Mouse (Mus musculus): ENCODE data around the gene Fem1a.

Fem1a gene

DNA sequence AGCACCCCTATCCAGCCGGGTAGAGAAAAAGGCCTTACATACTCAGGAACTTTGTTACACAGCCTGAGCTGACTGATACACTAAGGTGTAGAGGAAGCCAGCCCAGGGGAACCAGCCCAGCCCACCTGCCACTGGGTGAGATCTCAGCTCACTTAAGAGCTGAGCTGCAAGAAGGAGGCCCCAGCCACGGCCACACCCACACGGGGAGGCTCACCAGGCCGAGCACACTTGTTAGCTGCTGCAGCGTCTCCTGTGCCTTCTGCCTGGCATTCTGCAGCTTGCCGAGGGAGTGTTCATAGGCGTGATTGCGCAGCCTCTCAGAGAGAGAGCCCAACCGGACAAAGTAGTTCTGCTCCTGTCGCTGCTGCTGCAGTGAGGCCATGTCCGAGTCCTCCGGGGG lies 24.6 kb downstream of the Fem1a start:
- no peak for DNase-seq

DNA sequence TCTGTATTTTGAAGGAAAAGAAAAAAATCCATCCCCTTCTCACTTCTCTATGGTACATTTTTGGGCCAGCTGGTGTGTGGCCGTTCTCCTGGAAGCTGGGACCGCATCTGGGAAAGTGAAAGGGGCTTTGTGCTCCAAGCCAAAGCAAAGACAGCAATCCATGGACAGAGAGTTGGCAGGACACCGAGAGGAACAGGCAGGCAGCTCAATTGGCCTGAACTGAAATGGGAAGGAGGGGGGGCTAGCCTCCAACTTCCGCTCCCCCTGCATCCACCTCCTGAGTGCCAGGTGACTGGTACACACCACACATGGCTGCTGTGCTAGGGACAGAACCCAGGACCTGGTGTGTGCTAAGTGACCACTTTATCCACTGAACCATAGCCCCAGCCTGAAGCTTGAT lies 26.2 kb downstream of the Fem1a start:
- no peak for DNase-seq

DNA sequence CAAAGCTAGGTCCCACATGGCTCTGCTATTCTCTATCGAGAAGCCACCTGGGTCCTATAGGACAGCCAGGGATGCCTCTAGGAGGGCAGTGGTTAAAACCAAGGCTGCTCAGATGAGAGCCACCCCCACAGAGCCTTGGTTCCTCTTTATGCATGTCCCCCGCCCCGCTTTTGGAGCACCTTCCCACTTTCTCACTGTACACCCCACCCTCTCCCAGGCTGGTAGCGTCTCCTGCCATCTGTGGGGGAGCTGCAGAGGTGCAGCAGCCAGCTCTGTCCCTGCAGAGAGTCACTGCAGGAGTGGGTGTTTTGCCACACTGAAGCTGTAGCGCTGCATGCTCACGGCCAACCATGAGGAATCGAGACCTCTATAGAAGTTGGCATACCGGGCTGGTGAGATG lies 26.7 kb downstream of the Fem1a start:
- DNase-seq = no peak

DNA sequence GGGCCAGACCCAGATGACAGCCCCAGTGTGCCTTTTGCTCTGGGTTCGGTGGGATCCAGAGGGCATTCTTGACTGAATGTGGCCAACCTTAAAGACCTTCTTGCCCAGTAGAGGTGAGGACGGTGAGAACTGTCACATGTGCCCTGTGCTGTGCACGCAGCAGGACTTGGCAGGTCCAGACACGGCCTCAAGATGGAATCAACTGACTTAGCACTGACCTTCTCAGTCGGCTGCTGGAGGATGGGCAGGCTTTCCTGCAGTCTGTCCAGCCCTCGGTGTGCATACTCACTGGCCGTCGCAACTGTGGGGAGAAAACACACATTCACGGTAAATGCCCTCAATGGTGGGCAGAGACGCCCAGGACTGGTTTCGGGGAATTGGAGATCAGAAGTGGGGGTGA lies 29.4 kb downstream of the Fem1a start:
- DNase-seq = no peak

DNA sequence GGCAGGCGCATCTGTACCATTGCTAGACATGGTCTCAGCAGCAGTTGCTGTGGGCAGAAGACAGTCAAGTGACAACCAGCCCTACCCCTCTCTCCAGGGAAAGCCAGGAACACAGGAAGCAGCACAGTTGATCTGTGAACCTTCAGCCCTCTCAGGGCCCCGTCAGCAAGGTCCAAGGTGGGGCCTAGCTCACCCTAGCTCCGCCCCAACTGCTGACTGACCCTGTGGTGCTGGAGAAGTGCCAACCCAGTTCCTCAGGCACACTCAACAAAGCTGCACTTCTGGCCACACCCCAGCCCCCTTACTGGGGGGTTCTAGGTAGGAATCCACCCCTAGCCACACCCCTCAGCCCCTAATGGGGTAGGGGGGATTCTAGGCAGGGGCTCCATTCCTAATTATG lies 31.2 kb downstream of the Fem1a start:
- peak; percentile 62 for DNase-seq

DNA sequence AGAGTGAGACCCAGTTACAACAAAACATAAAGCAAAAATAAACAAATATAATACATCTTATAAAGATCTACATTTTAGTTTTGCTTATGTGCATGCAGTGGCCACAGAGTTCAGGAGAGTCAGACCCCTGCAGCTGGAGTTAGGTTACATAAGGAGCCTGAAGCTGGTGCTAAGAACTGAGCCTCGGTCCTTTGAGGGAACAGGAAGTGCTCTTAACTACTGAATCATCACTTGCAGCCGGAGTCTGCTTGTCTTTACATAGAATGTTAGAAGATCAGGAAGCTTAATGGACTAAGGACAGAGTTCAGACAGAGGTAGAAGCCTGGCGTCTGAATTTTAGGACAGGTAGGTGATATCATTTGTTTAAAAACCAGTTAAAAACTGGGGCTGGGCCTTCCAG lies 32.3 kb downstream of the Fem1a start:
- no peak for DNase-seq

DNA sequence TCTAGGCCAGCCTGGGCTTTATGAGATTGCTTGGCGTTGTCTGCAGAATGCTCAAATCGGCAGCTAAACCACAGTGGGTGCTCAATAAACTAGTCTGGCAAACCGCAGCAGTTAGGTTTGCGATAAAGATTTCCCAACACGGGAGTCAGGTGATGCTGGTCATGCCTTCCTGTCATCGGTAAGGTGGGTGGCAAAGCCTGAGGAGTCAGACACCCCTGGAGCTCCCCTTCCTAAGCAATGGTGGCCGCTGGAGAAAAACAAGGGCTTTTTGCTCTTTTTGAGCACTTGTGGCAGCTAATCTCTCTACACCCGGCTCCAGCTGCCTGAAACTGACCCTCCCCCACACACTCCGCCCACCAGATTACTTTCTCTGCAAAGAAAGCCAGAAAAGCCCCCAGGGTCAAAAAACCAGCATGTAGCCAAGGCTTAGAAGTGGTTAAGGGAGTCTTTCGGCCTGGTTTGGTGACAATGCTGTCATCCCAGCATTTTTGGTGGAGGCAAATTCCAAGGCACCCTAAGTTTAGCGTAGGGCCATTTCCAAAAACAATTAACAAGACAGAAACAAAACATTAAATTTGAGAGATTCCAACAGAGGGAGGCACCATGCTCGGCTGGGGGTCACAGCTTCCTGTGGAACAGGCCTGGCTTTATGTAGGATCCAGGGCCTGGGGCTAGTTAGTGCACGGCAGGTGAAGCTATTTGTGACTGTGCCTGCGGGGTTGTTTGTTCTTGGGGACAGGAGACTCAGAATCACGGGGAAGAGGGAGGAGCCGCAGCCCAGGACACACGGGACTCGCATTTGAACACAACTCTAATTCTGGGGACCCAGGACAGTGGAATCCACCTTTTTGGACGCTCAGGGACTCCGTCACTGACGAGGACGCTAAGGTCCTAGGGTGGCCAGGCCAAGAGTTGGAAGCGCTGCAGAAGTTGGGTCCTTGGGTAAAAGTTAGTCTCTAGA lies 33.0 kb downstream of the Fem1a start:
- DNase-seq = peak; percentile 53

DNA sequence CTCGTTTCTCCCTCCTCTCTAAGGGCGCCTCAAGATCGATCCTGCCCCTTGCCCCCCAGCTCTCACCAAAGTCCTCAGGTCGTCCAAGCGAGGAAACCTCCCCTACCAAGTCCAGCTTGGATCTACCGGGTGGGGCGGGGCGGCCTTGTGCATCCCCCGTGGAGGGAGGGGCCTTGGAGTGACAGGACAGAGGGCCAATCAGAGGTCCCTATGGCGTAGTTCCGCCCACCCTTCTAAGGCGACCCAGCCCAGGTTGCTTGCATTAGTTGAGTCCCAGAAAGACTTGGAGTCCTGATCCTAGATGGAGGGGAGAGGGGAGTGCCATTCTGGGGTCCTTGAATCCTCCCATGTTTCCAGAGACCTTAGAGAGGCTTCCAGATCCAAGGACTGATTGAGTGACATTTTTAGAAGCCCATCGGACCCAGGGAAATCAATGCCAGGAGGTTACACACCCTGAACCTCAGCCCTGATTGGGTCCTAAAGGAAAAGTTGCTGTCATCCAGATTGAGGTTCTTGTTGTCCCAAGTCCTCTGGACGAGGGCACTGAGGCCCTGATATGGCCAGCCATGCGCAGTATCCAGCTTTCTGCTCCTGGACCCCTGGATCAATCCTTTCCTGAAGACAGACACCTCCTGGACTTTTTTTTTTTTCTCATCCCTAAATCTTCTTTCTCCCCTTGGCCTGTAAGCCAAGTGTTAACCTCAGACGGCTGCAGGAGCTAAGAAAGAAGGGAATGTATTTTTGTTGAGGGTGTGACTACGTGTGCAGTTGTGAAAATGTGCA lies 34.0 kb downstream of the Fem1a start:
- peak; percentile 99 for DNase-seq

DNA sequence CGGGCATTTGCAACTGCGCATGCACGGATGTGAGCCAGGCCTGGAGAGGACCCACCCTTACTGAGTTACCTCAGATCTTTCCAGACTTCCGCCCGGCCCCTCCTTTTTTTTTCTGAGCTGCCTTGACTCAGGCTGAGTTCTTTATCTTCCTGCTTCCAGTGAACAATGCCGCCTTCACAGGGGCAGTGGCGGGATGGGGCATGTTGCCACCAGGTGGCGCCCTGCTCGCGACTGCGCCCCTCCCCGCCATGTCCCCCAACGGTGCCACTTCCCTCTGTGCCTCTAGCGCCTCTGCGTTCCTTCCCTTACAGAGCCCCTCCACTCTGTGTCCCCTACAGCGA lies 34.5 kb downstream of the Fem1a start:
- DNase-seq = peak; percentile 88

DNA sequence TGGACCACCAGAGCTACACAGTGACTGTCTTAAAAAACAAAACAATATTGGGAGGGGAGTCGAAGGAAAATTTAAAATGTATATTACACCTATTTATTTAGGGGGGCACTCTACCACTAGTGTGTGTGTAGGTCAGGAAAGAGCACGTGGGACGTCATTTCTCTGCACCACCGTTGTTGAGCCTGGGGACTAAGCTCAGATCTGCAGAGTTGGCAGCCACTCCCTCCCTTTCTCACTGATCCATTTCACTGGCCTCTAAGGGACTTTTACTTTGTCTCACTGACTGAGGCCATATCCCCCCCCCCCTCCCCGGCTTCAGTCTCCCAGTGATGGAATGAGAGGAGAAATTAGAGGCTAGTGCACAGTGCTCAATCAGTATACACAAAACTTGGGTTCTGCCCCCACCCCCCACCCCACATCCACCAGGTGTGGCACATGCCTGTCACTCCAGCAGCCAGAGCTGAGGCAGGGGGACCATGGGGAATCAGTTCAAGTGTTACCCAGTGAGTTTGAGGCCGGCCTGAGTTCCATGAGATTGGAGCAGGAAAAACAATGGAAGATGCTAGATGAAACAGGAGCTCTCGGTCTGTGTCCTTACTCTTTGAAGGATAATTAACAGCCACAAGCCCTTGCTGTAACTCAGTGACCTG lies 35.3 kb downstream of the Fem1a start:
- no peak for DNase-seq

DNA sequence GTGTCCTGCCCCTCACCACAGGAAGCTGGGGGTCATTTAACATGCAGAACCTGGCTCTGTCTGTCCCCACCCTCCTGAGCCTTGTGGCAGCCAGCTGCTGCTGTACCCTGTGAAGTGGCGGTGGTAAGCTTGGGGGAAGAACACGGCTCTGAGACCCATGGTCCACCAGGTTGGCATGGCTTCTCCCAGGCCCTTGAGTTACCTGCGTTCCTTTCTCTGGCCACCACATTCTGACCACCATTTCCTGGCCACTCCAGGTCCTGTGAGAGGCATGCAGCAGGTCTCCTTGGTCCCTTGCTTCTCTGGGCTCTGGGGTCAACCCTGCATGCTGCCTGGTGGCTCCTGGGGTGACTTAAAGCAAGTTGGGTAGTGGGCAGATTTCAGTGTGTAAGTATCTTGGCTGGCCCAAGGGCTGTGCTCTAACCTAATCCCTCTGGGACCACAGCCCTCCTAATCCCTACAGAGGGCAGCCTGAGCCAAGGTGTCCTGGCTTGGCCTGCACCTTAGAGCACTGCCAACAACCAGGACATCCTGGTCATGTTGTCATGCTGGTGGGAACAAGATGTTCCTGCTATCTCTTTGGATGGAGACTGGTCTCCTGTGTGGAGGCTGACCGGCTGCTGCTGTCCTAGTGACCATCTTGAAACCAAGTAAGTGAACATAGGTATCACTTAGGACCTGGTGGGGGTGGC lies 36.1 kb downstream of the Fem1a start, which contains the start of gene Plin3:
Gene Plin3 (minus strand): TSS at position 343 of the 692 bp plus-strand sequence.
- DNase-seq = no peak

DNA sequence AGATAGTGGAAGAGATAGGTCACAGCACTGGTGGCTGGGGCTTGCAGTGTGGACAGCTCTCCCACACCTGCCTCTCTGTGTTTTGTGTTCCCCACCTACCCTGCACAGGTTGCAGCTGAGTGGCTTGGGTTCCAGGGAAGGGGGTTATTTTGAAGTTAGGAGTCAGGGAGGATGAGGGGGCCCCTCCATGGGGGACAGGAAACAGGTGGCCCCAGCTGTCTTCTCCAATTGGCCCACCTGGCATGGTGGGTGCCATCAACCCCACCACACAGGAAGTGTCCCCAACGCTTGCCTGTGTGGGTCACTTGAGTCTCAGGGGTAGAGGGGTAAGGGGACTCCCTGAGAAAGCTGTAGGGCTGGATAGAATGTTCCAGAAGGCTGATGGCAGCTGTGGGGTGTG lies 36.7 kb downstream of the Fem1a start:
- DNase-seq = no peak

DNA sequence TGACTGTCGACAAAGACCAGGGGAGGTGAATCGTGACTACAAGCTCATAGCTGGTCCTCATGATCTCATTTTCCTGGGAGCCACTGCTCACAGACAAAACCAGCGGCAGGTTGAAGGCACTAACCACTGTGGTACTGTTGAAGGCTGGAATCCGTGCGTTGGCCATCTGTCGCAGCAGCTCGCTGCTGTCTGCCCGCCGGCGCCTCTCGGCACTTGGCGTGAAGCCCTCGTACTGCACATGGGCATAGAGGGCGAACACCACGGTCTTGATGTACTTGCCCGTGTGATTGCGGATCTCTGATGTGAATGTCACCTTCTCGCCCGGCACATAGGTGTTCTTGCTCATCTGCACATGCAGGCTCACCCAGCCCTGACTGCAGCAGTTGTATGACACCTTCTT lies 37.6 kb downstream of the Fem1a start:
- DNase-seq = no peak

DNA sequence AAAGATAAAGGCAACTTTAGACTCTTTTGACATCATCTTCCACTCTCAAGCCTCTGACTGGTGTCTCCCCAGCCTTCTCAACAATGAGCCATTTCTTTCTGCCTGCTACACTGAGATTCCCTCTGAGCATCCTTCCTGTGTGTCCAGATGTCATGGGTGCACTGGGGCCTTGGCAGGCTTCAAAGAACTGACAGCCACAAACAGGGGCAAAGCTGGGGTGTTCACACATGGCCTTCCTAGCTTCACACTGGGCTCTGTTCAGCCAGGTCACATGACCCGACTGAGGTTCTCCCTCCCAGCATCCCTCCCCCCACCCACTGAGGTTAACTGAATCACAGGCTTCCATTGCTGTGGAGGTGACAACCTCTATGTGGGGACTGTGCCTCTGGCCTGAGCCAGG lies 39.6 kb downstream of the Fem1a start:
- no peak for DNase-seq

DNA sequence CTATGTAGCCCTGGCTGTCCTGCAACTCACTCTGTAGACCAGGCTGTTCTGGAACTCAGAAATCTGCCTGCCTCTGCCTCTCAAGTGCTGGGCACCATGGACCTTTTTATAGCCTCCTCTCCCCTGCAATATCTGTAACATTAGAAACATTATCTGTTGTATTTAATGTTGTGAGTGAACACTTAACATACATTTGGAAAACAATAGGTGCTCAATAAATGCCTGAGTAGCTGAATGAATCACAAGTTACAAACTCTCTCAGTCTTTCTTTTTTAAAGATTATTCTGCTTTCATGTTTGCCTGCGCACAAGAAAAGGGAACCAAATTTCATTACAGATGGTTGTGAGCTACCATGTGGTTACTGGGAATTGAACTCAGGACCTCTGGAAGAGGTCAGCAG lies 41.6 kb downstream of the Fem1a start:
- DNase-seq = no peak

DNA sequence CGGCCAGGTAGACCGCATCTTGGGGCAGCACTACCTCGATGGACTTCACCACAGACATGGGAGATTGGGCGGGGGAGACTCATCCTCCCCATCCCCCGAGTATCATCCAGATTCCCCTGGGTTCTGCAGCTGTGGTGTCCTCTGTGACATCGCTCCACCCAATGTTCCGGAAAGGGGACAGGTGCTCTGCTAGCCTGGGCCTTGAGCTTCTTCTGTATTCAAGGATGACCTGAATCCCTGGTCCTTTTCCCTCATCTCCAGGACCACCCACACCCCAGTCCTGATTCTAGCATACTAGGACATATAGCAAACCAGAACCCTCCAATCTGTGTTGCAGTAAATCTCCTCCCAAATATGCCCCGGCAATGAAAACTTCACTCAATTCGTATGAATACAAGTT lies 43.6 kb downstream of the Fem1a start, which contains the start of gene Arrdc5:
Gene Arrdc5 (minus strand): TSS at position 101 of the 400 bp plus-strand sequence.
- DNase-seq = no peak

DNA sequence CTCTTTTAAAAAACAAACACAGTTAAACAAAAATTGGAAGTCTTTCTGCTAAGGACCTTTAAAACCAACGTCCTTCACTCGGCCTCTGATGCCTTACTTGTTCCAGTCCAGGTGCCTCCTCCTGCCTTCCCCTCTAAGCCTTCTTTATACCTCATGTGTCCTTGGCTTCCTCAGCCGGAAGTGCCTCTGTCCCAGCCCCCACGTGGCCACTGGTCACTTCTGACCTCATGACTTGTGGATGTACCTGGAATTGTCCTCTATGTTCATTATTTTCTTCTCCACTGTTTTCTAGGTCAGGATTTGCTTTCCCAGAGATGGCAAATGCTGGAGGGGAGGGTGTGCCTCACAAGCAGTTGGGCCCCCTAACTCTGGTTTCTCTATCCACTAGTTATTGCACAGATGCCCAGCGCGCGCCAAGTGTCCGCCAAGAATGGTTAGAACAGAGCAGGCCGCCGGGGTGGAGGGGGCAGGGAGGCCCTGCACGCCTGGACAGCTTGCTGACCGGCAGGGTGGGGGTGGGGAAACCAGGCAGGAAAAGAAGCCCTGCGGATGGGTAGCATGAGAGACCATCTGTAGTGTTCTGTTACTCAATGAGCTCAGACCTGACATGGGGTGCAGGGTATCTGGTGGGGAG lies 45.9 kb downstream of the Fem1a start:
- peak; percentile 39 for DNase-seq

DNA sequence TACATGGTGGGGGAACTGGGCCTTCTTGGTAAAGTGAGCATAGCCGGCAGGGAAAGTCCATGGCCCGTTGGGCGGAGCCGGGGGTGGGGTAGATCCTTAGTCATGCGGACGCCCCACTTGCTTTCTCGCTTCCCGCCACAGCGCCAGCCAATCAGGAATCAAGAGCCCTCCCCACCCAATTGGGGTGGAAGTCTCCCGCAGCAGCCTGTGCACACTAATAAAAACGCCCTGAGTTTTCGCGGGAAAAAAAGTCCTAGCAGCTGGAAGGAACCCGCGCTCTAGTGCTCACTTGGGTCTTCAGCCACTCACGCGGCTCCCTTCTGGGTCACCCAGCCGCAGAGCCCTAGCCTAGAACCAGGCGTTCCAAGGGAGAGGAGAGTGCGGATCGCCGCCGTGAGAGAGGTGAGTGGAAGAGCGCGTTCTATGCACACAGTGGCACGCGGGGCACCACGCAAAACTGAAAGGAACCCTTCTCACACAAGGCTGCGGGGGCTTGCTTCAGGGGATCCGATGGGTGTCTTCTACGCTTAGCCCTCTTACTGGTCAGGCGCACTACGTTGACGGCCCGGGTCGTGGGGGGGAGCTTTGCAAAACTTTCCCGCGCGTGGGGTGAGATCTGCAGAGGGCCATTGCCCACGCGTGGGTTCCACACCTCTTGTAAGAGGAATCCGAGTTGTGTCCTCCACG lies 46.7 kb downstream of the Fem1a start, which contains the start of gene Uhrf1:
Gene Uhrf1 (plus strand): TSS at position 162 of the 687 bp plus-strand sequence.
- peak; percentile 70 for DNase-seq

DNA sequence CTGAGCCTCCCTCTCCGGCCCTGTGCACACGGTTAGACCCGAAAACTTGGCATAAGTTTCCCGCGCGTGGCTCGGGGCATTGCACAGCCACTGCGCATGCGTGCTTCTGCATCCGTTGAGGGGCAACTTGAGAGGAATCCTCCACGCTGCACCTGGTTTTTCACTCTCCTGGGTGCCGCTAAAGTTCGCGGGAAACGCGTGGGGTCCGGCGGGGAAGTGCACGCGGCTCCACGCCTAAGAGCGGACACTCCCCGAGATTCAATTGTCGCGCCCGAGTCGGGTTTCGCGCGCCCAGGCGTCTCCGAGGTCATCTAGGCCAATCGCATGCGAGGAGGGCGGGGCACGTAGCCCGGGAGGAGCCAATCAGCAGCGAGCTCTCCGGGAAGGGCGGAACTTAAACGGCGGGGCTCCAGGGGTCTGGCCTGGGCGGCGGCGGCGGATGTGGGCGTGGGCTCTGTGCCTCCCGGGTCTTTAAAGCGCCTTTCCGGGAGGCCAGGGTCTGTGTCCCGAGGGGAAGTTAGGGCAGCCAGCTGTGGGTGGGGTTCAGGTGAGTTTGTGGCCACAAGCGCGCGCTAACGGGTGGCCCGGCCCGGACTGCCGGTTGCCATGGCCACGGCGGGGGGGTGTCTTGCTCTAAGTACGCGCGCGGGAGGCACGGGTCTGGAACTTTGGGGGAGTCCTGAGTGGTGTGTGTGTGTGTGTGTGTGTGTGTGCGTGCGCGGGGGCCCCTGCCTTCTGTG lies 47.4 kb downstream of the Fem1a start:
- DNase-seq = peak; percentile 96

DNA sequence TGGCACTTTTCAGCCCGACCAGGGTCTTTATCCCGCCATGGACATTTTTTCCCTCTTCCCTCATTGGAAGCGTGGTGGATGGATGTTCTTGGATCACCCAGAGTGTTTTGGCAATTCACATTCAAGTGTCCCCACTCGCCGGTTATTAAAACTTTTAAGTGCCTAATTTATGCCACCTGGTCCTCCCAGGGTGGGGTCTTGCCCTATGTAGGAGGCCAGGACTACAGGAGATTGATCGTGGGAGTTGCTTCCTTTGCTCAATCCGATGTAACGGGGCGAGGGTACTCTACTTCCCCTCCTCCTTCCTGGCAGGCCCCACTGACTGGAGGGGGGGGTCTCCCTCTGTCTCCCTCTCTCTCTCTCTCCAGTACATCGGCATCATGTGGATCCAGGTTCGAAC lies 48.1 kb downstream of the Fem1a start:
- no peak for DNase-seq

DNA sequence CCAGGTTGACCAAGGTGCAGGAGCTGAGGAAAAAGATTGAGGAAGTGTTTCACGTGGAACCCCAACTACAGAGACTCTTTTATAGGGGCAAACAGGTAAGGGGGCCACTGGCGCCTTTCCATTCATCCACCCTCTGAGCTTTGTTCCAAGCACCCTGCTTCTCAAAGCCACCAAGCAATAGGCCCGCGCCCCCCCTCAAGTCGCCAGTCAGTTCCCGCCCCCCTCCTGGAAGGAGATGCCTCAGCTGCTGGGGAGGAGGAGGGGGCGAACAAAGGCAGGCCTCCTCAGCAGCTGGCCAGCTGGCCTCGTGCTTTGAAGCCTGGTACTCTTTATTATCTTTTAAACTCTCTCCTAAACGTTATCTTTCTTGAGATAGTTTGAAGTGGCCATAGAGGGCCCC lies 48.5 kb downstream of the Fem1a start:
- DNase-seq = no peak
